Mouse (Mus musculus) myocyte (in vitro differentiated cells): ENCODE results near the gene Ppox.

ENCODE experiments used
- CEBPB ChIP-seq: IDR thresholded peaks from 2 replicates; pipeline ENCODE4 v1.6.1; 2011; ENCODE audit warnings: mild to moderate bottlenecking, moderate library complexity; ENCODE audit not compliant: poor library complexity, insufficient read depth, severe bottlenecking
- MYOG ChIP-seq, 3 experiments: IDR thresholded peaks; one replicate each; pipeline ENCODE4 v1.6.1; 2011; ENCODE audit warnings: control low read depth in 2 of 3, low read depth in 2 of 3, mild to moderate bottlenecking in 2 of 3; ENCODE audit not compliant: insufficient read length in 2 of 3, control insufficient read depth in 1 of 3, insufficient read depth in 1 of 3
- POLR2A ChIP-seq: IDR thresholded peaks from one replicate; pipeline ENCODE4 v1.6.1; 2011; ENCODE audit warnings: low read depth, mild to moderate bottlenecking, control low read depth, moderate library complexity; ENCODE audit not compliant: insufficient read length

DNA sequence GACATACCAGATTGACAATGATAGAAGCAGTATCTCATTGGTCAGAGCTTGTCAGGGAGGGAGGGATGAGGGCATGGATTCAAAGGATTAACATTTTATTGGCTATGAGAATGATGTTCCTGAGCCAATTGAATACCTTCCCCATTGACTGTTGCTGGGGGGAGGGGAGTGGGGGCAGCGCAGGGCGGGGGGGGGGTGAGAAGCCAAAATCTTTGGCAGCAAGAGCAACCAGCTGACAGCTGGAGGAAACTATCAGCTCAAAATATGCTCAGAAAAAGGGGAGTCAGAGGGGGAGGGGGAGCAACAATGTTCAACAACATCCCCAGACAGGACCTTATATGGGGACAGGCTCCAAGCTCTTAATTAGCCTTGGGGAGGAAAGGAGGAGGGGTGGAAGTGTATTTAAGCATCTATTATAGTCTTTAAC is 17.8 kb downstream of the Ppox start:
- TF ChIP-seq POLR2A, result no peak
- no peak for TF ChIP-seq CEBPB
- no peak for TF ChIP-seq MYOG (IDR thresholded peaks at IDR 0.05; ENCODE audit: control insufficient read depth in 1 of 3, insufficient read depth in 1 of 3, insufficient read length in 2 of 3, low read depth in 2 of 3)
